Mouse (Mus musculus) heart, postnatal 0 days (tissue): ENCODE measurements at regions not wholly inside any gene's neighbourhood (a gene's known extent, or its start where the extent isn't known, plus 50 kb on each side); places are given as distances from the start of the nearest gene placed in this dataset.

Experiments used
- ATAC-seq: fragments of 200-750 bp; cut with Nextera tagmentation; 2 replicates; pipeline ENCODE4 v1.8.0; 2017; ENCODE audit warnings: low read depth, moderate number of reproducible peaks, moderate library complexity; ENCODE audit not compliant: insufficient read depth
- DNase-seq: peaks from one replicate; pipeline ENCODE4 v3.0.0-alpha.2; 2016; ENCODE audit warnings: low spot score
- H3K27ac ChIP-seq: fragments of 300-500 bp; sonication (generic); 2 replicates; pipeline ENCODE4 v1.5.1; 2014; ENCODE audit warnings: low read depth, mild to moderate bottlenecking
- H3K27me3 ChIP-seq: fragments of 300-500 bp; sonication (generic); 2 replicates; pipeline ENCODE4 v1.6.1; 2014; ENCODE audit warnings: low read length, mixed read lengths; ENCODE audit not compliant: control insufficient read depth, insufficient read depth
- H3K36me3 ChIP-seq: fragments of 300-500 bp; sonication (generic); replicated peaks from 2 replicates; pipeline ENCODE4 v1.6.1; 2014; ENCODE audit warnings: low read length, mixed read lengths; ENCODE audit not compliant: control insufficient read depth, insufficient read depth
- H3K4me1 ChIP-seq: fragments of 300-500 bp; sonication (generic); 2 replicates; pipeline ENCODE4 v1.6.1; 2014; ENCODE audit warnings: antibody characterized with exemption; ENCODE audit not compliant: control insufficient read depth, insufficient read depth
- H3K4me2 ChIP-seq: fragments of 300-500 bp; sonication (generic); 2 replicates; pipeline ENCODE4 v1.6.1; 2014; ENCODE audit warnings: low read depth, mild to moderate bottlenecking, low read length, moderate library complexity
- H3K4me3 ChIP-seq: fragments of 300-500 bp; sonication (generic); 2 replicates; pipeline ENCODE4 v1.5.1; 2014; ENCODE audit warnings: low read depth, low read length
- H3K9ac ChIP-seq: fragments of 300-500 bp; sonication (generic); replicated peaks from 2 replicates; pipeline ENCODE4 v1.6.1; 2014; ENCODE audit warnings: low read depth, low read length, mixed read lengths
- H3K9me3 ChIP-seq: fragments of 300-500 bp; sonication (generic); replicated peaks from 2 replicates; pipeline ENCODE4 v1.6.1; 2016; ENCODE audit warnings: low read length; ENCODE audit not compliant: control insufficient read depth
- CTCF ChIP-seq: IDR thresholded peaks from 2 replicates; pipeline ENCODE4 v1.5.1; 2016; ENCODE audit warnings: antibody characterized with exemption, control low read depth, low read depth
- EP300 ChIP-seq: IDR thresholded peaks from 2 replicates; pipeline ENCODE4 v1.6.1; 2016; ENCODE audit warnings: antibody characterized with exemption, low read depth
- WGBS: fragments of 180-500 bp; shearing (Covaris S2); extraction: QIAGEN DNeasy Blood & Tissue Kit; methylation state at CpG from one replicate; pipeline ENCODE4 v1.1.7; 2014; 5-methylcytosine and 5-hydroxymethylcytosine counted together

DNA sequence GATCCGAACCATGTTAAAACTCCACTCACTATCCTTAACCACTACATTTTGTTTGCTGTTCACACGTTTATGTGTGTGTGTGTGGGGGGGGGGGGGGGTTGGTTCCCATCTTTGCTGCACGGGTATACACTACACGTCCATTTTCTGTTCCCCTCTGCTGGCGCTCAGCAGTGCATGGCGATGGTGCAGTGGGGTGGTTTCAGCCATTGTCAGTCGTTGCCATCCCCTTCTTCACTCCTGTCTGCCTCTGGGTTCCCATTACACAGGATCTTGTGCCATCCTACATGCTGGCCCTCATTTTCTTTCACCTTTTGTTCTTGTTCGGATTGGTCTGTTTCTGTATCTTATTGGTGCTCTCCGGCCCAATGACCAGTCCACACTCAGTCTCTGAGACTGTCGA lies 194.4 kb downstream of the Dcdc2c start:
- DNase-seq (no peak), ATAC-seq (no peak)
- H3K4me1 ChIP-seq = no peaks in the 10 kb centered on the region
- H3K9me3 ChIP-seq = no peaks in the 10 kb centered on the region
- 85% methylated on average over 10 of the region's 10 CpGs for WGBS
- no peak for TF ChIP-seq EP300
- TF ChIP-seq CTCF = no peak
- H3K36me3 ChIP-seq = no peaks in the 10 kb centered on the region
- H3K27ac ChIP-seq = no peak overlapping the region
- H3K9ac ChIP-seq = no peak overlapping the region
- no peak overlapping the region for H3K4me3 ChIP-seq
- no peaks in the 10 kb centered on the region for H3K27me3 ChIP-seq
- no peak overlapping the region for H3K4me2 ChIP-seq

DNA sequence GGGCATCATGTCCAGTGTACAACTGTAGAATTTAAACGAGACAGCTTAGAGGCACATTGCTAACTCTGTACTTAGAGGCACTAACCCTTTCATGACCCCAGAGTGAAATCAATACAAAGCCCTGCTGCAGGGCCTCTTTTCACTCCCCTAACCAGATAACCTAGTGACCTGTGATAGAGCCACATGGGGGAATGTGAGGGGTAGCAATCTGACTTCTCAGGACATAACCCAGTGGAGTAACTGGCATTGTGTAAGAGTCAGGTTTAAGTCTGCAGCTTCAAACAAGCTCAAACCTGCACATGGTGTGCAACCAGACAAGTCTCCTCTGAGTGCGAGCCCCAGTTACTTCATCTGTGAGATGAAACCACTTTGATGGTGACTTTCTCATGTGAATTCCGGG lies 199.1 kb downstream of the Dcdc2c start:
- TF ChIP-seq CTCF (no peak), EP300 (no peak)
- no peaks in the 10 kb centered on the region for H3K36me3 ChIP-seq
- DNase-seq (no peak), ATAC-seq (no peak)
- no peak overlapping the region for H3K9ac ChIP-seq
- no peak overlapping the region for H3K4me2 ChIP-seq
- H3K4me1 ChIP-seq = no peaks in the 10 kb centered on the region
- WGBS = 39% methylated on average over 3 of the region's 3 CpGs
- H3K4me3 ChIP-seq = no peak overlapping the region
- no peaks in the 10 kb centered on the region for H3K9me3 ChIP-seq
- H3K27me3 ChIP-seq = no peaks in the 10 kb centered on the region
- no peak overlapping the region for H3K27ac ChIP-seq

DNA sequence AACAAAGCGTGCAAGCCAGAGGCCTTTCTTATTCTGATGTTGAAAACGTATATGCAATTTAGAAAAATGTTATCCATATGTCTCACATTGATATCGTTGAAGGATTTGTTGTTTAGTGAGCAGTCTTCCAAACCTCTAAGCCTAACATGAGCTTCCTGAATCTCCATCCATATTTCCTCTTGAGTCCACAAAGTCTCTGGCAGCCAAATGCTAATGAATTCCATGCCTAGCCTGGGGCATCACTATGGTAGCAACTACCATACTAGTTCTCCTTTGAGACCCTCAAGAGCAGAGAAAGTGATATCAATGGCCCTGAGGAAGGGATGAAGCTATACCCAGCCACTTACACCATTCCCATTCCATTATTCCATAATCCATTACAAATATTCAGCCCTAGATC lies 199.6 kb downstream of the Dcdc2c start:
- H3K27ac ChIP-seq = no peak overlapping the region
- TF ChIP-seq CTCF (no peak), EP300 (no peak)
- H3K9me3 ChIP-seq = no peaks in the 10 kb centered on the region
- no peak overlapping the region for H3K4me2 ChIP-seq
- 79% methylated on average over 3 of the region's 3 CpGs for WGBS
- DNase-seq (no peak), ATAC-seq (no peak)
- H3K4me1 ChIP-seq = no peaks in the 10 kb centered on the region
- H3K4me3 ChIP-seq = no peak overlapping the region
- H3K9ac ChIP-seq = no peak overlapping the region
- no peaks in the 10 kb centered on the region for H3K36me3 ChIP-seq
- no peaks in the 10 kb centered on the region for H3K27me3 ChIP-seq

DNA sequence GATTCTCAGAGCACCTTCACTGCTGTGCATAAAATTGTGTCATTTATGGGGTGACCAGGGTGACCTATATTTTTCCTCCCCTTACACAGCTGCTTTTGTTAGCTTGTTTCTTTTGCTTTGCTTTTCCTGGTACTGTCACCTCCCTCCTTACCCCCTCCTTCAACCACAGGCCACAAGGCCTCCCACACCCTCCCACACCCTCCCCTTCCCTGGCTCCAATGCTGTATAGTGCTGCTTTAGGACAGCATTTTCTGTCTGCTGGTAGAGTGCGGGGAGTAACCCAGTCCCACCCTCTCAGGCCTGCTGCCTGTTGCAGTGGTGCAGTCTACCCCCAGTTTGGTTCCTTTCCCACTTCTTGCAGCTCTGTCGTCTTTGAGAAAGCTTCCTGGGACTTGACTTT lies 209.5 kb downstream of the Dcdc2c start:
- Histone ChIP-seq H3K9ac (no peak overlapping the region), H3K4me3 (no peak overlapping the region), H3K27me3 (no peaks in the 10 kb centered on the region), H3K9me3 (no peaks in the 10 kb centered on the region), H3K4me2 (no peak overlapping the region), H3K36me3 (no peaks in the 10 kb centered on the region), H3K27ac (no peak overlapping the region), H3K4me1 (no peaks in the 10 kb centered on the region)
- DNase-seq = no peak
- ATAC-seq = no peak
- no peak for TF ChIP-seq EP300
- no peak for TF ChIP-seq CTCF
- 64% methylated on average over 2 of the region's 2 CpGs for WGBS

DNA sequence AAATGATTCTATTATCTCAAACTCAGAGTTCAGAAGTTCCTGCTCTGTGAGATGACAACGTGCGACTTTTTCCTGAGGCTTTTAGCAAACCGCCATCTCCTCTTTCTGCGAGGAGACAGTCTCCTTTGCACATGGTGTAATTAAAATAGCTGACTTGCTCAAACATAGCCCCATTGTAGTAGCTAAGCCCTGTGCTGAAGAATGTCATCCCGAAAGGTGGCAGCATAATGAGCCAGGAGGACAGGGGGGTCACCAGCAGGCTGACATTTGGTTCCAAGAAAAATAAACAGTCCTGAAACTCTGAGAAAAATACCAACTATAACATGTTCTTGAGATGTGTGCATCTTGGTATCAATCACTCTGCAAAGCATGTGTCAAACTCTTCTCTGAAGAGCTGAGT lies 219.6 kb downstream of the Dcdc2c start:
- Histone ChIP-seq H3K9me3 (no peaks in the 10 kb centered on the region), H3K27ac (no peak overlapping the region), H3K4me2 (no peak overlapping the region), H3K27me3 (no peaks in the 10 kb centered on the region), H3K36me3 (no peaks in the 10 kb centered on the region), H3K4me1 (no peaks in the 10 kb centered on the region), H3K4me3 (no peak overlapping the region), H3K9ac (no peak overlapping the region)
- 31% methylated on average over 5 of the region's 5 CpGs for WGBS
- no peak for TF ChIP-seq EP300
- no peak for TF ChIP-seq CTCF
- ATAC-seq = no peak
- DNase-seq = no peak

DNA sequence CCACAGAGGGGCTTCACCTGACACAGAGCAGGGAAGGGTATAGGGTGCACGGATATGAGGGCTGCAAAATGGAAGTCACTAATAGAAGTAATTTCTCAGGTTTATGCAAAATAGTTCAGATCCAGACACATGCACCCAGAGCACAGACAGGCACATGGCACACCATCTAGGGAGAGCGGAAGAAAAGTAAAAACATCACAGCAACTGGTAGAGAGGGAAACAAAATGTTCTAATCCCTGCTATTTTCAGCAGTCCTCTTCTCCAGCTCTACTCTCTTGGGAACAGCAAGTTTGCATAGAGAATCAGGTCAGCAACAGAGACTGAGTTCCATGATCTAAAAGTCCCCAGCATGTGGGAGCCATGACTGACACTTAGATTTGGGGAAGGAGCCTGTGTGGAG lies 220.4 kb downstream of the Dcdc2c start:
- 86% methylated on average over 2 of the region's 2 CpGs for WGBS
- ATAC-seq (no peak), DNase-seq (no peak)
- Histone ChIP-seq H3K36me3 (no peaks in the 10 kb centered on the region), H3K27me3 (no peaks in the 10 kb centered on the region), H3K4me2 (no peak overlapping the region), H3K4me1 (no peaks in the 10 kb centered on the region), H3K4me3 (no peak overlapping the region), H3K27ac (no peak overlapping the region), H3K9me3 (no peaks in the 10 kb centered on the region), H3K9ac (no peak overlapping the region)
- TF ChIP-seq EP300 (no peak), CTCF (no peak)
